Mouse (Mus musculus): ENCODE measurements at regions not wholly inside any gene's neighbourhood (a gene's known extent, or its start where the extent isn't known, plus 50 kb on each side); places are given as distances from the start of the nearest gene placed in this dataset.

GRCm38 (mm10) chr1:41133946-41134345 lies 328.5 kb downstream of the Tmem182 start:
- no peak for TF ChIP-seq CTCF (IDR thresholded peaks at IDR 0.05; ENCODE audit: low read depth)
- no peak for TF ChIP-seq EP300 (IDR thresholded peaks at IDR 0.05; ENCODE audit: low read depth)

Measured in heart, postnatal 0 days (tissue).